Mouse (Mus musculus) spleen, adult 2 months (tissue): Measurements from ENCODE around the gene Pls3.

ENCODE experiments used
- CTCF ChIP-seq: fragments of 200-500 bp; IDR thresholded peaks from 2 replicates; pipeline ENCODE4 v1.5.1; 2011; ENCODE audit warnings: mild to moderate bottlenecking, inconsistent platforms; ENCODE audit not compliant: insufficient read depth, insufficient read length, insufficient replicate concordance; ENCODE audit errors: extremely low read depth
- POLR2A ChIP-seq: fragments of 200-500 bp; IDR thresholded peaks from 2 replicates; pipeline ENCODE4 v1.6.1; 2011; ENCODE audit warnings: low read depth, low read length, inconsistent platforms

DNA sequence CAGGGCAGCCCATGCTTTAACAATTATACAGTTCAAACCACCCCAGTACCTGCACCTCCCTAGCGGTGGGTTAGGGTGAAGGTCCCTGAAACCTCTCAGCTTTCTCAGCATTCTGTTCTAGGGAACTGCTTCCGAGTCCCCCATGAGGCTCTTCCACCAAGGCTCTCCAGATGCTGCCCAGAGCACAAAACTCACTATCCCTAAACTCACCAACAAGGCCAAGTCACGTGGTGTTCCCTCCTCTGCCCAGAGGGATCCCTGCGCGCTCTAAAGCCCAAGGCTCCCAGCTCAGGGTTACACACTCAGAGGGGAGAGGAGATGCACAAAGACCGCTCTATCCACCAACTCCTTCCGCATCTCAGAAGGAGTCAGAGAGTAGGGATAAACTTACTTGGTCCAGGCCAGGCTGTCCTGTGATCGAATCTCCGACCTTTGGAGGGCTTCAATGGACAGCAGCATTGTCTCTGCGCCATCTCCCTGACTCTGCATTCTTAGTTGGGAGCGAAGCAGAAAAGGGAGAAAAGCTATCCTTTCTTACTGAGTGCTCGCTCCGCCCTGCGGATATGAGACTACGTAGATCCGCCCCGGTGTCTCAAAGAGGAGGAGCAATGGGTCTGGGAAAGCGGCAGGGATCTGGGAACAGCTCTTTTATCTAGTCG, 110.7 kb downstream of the Pls3 start:
- TF ChIP-seq CTCF, result no peak
- TF ChIP-seq POLR2A, result no peak
